ENCODE assay signal across 11 mouse cellular contexts in the genomic region with DNA sequence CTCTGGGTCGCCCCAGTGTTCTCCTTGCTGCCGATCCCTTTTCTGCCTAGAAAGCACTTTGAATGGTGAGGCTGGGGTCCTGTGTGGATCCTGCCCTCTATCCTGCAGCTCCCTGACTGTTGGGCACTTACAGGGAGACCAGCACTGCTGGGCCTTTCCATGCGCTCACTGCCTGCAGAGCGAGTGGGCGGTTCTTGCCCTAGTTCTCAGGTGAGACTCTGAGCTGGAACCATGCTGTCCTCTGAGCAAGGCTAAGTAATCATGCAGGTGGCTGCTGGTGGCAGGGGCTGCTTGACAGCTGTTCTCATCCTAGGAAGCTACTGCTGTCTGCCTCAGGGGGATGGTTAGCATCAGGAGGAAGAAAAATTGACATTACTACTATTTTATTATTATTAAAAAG. TPM values are rescaled to one million over a fixed set of nuclear protein-coding genes. Genes with fewer than 3 reads are reported as not detected.
DNase-seq lines count a peak whose midpoint lies in the region; ATAC-seq and TF ChIP-seq lines count a peak whose summit lies in the region.
"Had no signal": no experiment of that assay in that cellular context is flagged by ENCODE, and none has a peak within 500 bp of the region (broad histone marks: within the 10 kb centered on the region; RNA-seq: fewer than 3 reads in every experiment).

No protein-coding gene starts in this region.

- ATAC-seq in hindbrain, embryonic 13.5 days (ENCODE audit: low FRiP score), result no peak
- ATAC-seq in hindbrain, embryonic 16.5 days, result no peak
- ATAC-seq in liver, embryonic 11.5 days (replicated peaks; ENCODE audit: low FRiP score), result no peak
- ATAC-seq in granulocyte monocyte progenitor cell, adult 5-6 weeks (replicated peaks; ENCODE audit: poor library complexity, severe bottlenecking), result no peak

- 0 out of 2 replicates have a peak overlapping the region, but pooled peaks have one; percentile 49 for H3K9ac ChIP-seq in hindbrain, embryonic 13.5 days
- H3K9ac ChIP-seq in hindbrain, embryonic 16.5 days (ENCODE audit: low read depth, low read length), result no peak overlapping the region
- no peak overlapping the region for H3K9ac ChIP-seq in CH12.LX (ENCODE audit: insufficient read depth, low read depth)
- no peak overlapping the region for H3K9ac ChIP-seq in liver, embryonic 11.5 days (ENCODE audit: low read depth, low read length)

- H3K79me2 ChIP-seq in CH12.LX (replicated peaks; ENCODE audit: control insufficient read depth, extremely low read depth, insufficient read depth, poor library complexity, severe bottlenecking), result no peaks in the 10 kb centered on the region

- no peak for TF ChIP-seq RAD21 in CH12.LX (IDR thresholded peaks at IDR 0.05; ENCODE audit: low read depth, low read length)

- H3K9me3 ChIP-seq in hindbrain, embryonic 13.5 days, result no peaks in the 10 kb centered on the region
- H3K9me3 ChIP-seq in hindbrain, embryonic 16.5 days (ENCODE audit: control insufficient read depth, low read length), result no peaks in the 10 kb centered on the region
- no peaks in the 10 kb centered on the region for H3K9me3 ChIP-seq in CH12.LX (replicated peaks; ENCODE audit: low read length)
- H3K9me3 ChIP-seq in liver, embryonic 11.5 days (ENCODE audit: control insufficient read depth, low read length), result no peaks in the 10 kb centered on the region
- H3K9me3 ChIP-seq: megakaryocyte, embryonic 14.5 days had no signal

- no peak overlapping the region for H3K4me3 ChIP-seq in hindbrain, embryonic 13.5 days
- no peak overlapping the region for H3K4me3 ChIP-seq in hindbrain, embryonic 16.5 days (ENCODE audit: low read length)
- H3K4me3 ChIP-seq in CH12.LX (replicated peaks in 1 of 3; ENCODE audit: low read depth in 2 of 3, low read length in 2 of 3, poor library complexity in 1 of 3), result no peak overlapping the region
- peak overlapping the region; percentile 27 for H3K4me3 ChIP-seq in bone marrow macrophage, adult 2 months (ENCODE audit: insufficient read depth, low read length)
- H3K4me3 ChIP-seq in liver, embryonic 11.5 days (ENCODE audit: low read depth, low read length), result no peak overlapping the region

- H3K4me2 ChIP-seq in hindbrain, embryonic 13.5 days, result no peak overlapping the region
- no peak overlapping the region for H3K4me2 ChIP-seq in hindbrain, embryonic 16.5 days (ENCODE audit: low read length)
- H3K4me2 ChIP-seq in CH12.LX (ENCODE audit: insufficient read depth, low read depth, poor library complexity, severe bottlenecking), result no peak overlapping the region
- no peak overlapping the region for H3K4me2 ChIP-seq in liver, embryonic 11.5 days

- H3K27ac ChIP-seq in hindbrain, embryonic 13.5 days, result 0 out of 2 replicates have a peak overlapping the region, but pooled peaks have one; percentile 48
- H3K27ac ChIP-seq in hindbrain, embryonic 16.5 days (ENCODE audit: low read depth, low read length), result no peak overlapping the region
- H3K27ac ChIP-seq in CH12.LX (ENCODE audit: insufficient read depth, low read depth), result peak overlapping the region; percentile 40; the same call in 1 of the 2 replicates
- peak overlapping the region; percentile 99 for H3K27ac ChIP-seq in bone marrow macrophage, adult 2 months (ENCODE audit: insufficient read depth, low read depth, low read length)
- peak overlapping the region; percentile 68 for H3K27ac ChIP-seq in liver, embryonic 11.5 days (ENCODE audit: low read depth, low read length)

- H3K36me3 ChIP-seq in hindbrain, embryonic 13.5 days, result peaks cover 3% of the 10 kb centered on the region; the same call in 1 of the 2 replicates
- H3K36me3 ChIP-seq in hindbrain, embryonic 16.5 days (ENCODE audit: control insufficient read depth, insufficient read depth, low read length), result no peaks in the 10 kb centered on the region
- peaks cover 22 to 64% of the 10 kb centered on the region in 2 experiments for H3K36me3 ChIP-seq in CH12.LX (replicated peaks in 1 of 2; ENCODE audit: control insufficient read depth in 1 of 2, insufficient read depth in 1 of 2, low read length in 1 of 2)
- 0 out of 2 replicates have a peak, but pooled peaks cover 5% of the 10 kb centered on the region for H3K36me3 ChIP-seq in liver, embryonic 11.5 days (ENCODE audit: control insufficient read depth, insufficient read depth, low read length)

- peak; percentile 17 for DNase-seq in CH12.LX (ENCODE audit: extremely low read depth)
- no peak for DNase-seq in liver, embryonic 11.5 days (ENCODE audit: low spot score)
- DNase-seq in testis, postnatal 10 days (ENCODE audit: low spot score), result no peak
- DNase-seq in frontal cortex, postnatal 14 days (ENCODE audit: low spot score in 2 of 2), result no peak
- DNase-seq: right cerebral cortex, postnatal 25 days; thymus, postnatal 14 days had no signal

- TF ChIP-seq EP300 in CH12.LX (IDR thresholded peaks at IDR 0.05; ENCODE audit: low read length), result no peak

- in situ Hi-C loops in CH12.LX (cut with MboI; ENCODE audit: low pct_ligation_motif_present, low pct_unique_long_range_greater_than_20kb, low sequenced_read_pairs), result loop anchor here (5.0 kb wide), 1 partner anchor 103 kb away; no protein-coding TSS in a partner anchor

- no peak for TF ChIP-seq CTCF in CH12.LX (conservative IDR thresholded peaks at IDR 0.05 in 1 of 2, IDR thresholded peaks at IDR 0.05 in 1 of 2; ENCODE audit: low read depth in 2 of 2, low read length in 2 of 2)
- TF ChIP-seq CTCF in bone marrow macrophage, adult 2 months (IDR thresholded peaks at IDR 0.05; ENCODE audit: low read depth, low read length), result no peak

- no peaks in the 10 kb centered on the region for H3K4me1 ChIP-seq in hindbrain, embryonic 13.5 days (replicated peaks)
- H3K4me1 ChIP-seq in hindbrain, embryonic 16.5 days (ENCODE audit: control insufficient read depth, insufficient read depth, low read depth, low read length), result no peaks in the 10 kb centered on the region
- peaks cover 11 to 38% of the 10 kb centered on the region in 2 experiments for H3K4me1 ChIP-seq in CH12.LX (ENCODE audit: control insufficient read depth in 1 of 2, insufficient read depth in 2 of 2)
- peaks cover 34% of the 10 kb centered on the region for H3K4me1 ChIP-seq in bone marrow macrophage, adult 2 months (ENCODE audit: control insufficient read depth, insufficient read depth, low read length)
- 0 out of 2 replicates have a peak, but pooled peaks cover 15% of the 10 kb centered on the region for H3K4me1 ChIP-seq in liver, embryonic 11.5 days (replicated peaks; ENCODE audit: control insufficient read depth, insufficient read depth, low read length)

- dilution Hi-C loops in CH12.LX (cut with MboI; ENCODE audit: extremely low pct_ligation_motif_present, extremely low pct_unique_long_range_greater_than_20kb, low sequenced_read_pairs), result no loop called here

- TF ChIP-seq POLR2A in CH12.LX (IDR thresholded peaks at IDR 0.05; ENCODE audit: low read depth, low read length), result no peak
- no peak for TF ChIP-seq POLR2A in bone marrow macrophage, adult 2 months (IDR thresholded peaks at IDR 0.05; ENCODE audit: borderline replicate concordance, low read depth, low read length)

- WGBS in hindbrain, embryonic 13.5 days, result 94% methylated on average over 5 of the region's 5 CpGs
- 89% methylated on average over 5 of the region's 5 CpGs for WGBS in hindbrain, embryonic 16.5 days
- 84% methylated on average over 5 of the region's 5 CpGs for WGBS in liver, embryonic 11.5 days

- H3K27me3 ChIP-seq in hindbrain, embryonic 13.5 days, result no peaks in the 10 kb centered on the region
- no peaks in the 10 kb centered on the region for H3K27me3 ChIP-seq in hindbrain, embryonic 16.5 days (replicated peaks; ENCODE audit: control insufficient read depth, insufficient read depth, low read length)
- no peaks in the 10 kb centered on the region for H3K27me3 ChIP-seq in CH12.LX (replicated peaks)
- no peaks in the 10 kb centered on the region for H3K27me3 ChIP-seq in liver, embryonic 11.5 days (replicated peaks; ENCODE audit: control insufficient read depth, insufficient read depth, low read length)

TF ChIP-seq in CH12.LX, 34 proteins besides CTCF, POLR2A, EP300 and RAD21:
- TF ChIP-seq SIN3A (IDR thresholded peaks at IDR 0.05; ENCODE audit: low read length) (no peak), TCF12 (IDR thresholded peaks at IDR 0.05; ENCODE audit: low read depth, low read length) (no peak), MXI1 (IDR thresholded peaks at IDR 0.05; ENCODE audit: low read depth, low read length) (no peak), ELF1 (IDR thresholded peaks at IDR 0.05; ENCODE audit: low read depth, low read length) (no peak), ETS1 (conservative IDR thresholded peaks at IDR 0.05; ENCODE audit: low read depth, low read length) (no peak), IRF4 (IDR thresholded peaks at IDR 0.05; ENCODE audit: low read depth, low read length) (no peak), MEF2A (IDR thresholded peaks at IDR 0.05; ENCODE audit: borderline replicate concordance, low read depth, low read length) (no peak), NRF1 (IDR thresholded peaks at IDR 0.05; ENCODE audit: low read depth, low read length) (no peak)

RNA-seq across cellular contexts. Expression of a gene that starts 28.1 kb away (rescaled TPM):
- polyA plus RNA-seq in hindbrain, embryonic 13.5 days (2015; fragmentation: Nextera tagmentation; extraction: Ambion mirVana), result 8.9 and 9.2 TPM in 2 replicates
- polyA plus RNA-seq in hindbrain, embryonic 16.5 days (2015; fragmentation: Nextera tagmentation; extraction: Ambion mirVana), result 8.9 and 9.7 TPM in 2 replicates
- total RNA-seq in CH12.LX (2012; rRNA removed) (42.7 and 46.7 TPM in 2 replicates), CH12.LX (2014; rRNA removed) (24.2 and 24.5 TPM in 2 replicates)
- 31.9 and 39.8 TPM in 2 replicates for polyA plus RNA-seq in CH12.LX (2012; ENCODE audit: insufficient read length, low read depth)
- 8.3 and 13.7 TPM in 2 replicates for polyA plus RNA-seq in bone marrow macrophage, adult 2 months (2012; ENCODE audit: insufficient read depth, insufficient read length, missing spikeins)
- 36.6 and 39.0 TPM in 2 replicates for polyA plus RNA-seq in liver, embryonic 11.5 days (2014; fragmentation: Nextera tagmentation; extraction: Ambion mirVana)
- 42.4 and 49.8 TPM in 2 replicates for total RNA-seq in granulocyte monocyte progenitor cell, adult 5-6 weeks (2014; fragmentation: Nextera tagmentation)
- 20.4 and 30.3 TPM in 2 replicates for total RNA-seq in granulocyte monocyte progenitor cell, adult 5-6 weeks (2017)

RNA-seq across cellular contexts. Expression of a gene that starts 59.4 kb away (rescaled TPM):
- polyA plus RNA-seq in hindbrain, embryonic 13.5 days (2015; fragmentation: Nextera tagmentation; extraction: Ambion mirVana), result 9.9 and 10.3 TPM in 2 replicates
- 12.5 and 13.1 TPM in 2 replicates for polyA plus RNA-seq in hindbrain, embryonic 16.5 days (2015; fragmentation: Nextera tagmentation; extraction: Ambion mirVana)
- total RNA-seq in CH12.LX (2012; rRNA removed), result 8.0 and 10.0 TPM in 2 replicates
- 4.9 and 6.2 TPM in 2 replicates for total RNA-seq in CH12.LX (2014; rRNA removed)
- polyA plus RNA-seq in CH12.LX (2012; ENCODE audit: insufficient read length, low read depth), result 8.2 and 11.4 TPM in 2 replicates
- 122 and 129 TPM in 2 replicates for polyA plus RNA-seq in bone marrow macrophage, adult 2 months (2012; ENCODE audit: insufficient read depth, insufficient read length, missing spikeins)
- polyA plus RNA-seq in liver, embryonic 11.5 days (2014; fragmentation: Nextera tagmentation; extraction: Ambion mirVana), result 17.8 and 18.1 TPM in 2 replicates
- total RNA-seq in granulocyte monocyte progenitor cell, adult 5-6 weeks (2014; fragmentation: Nextera tagmentation), result 44.7 and 46.2 TPM in 2 replicates
- total RNA-seq in granulocyte monocyte progenitor cell, adult 5-6 weeks (2017), result 13.0 and 14.0 TPM in 2 replicates
